Mouse (Mus musculus) midbrain, postnatal 0 days (tissue): ENCODE data around the gene Mettl24. TPM values are rescaled to one million over a fixed set of nuclear protein-coding genes. Genes with fewer than 3 reads are reported as not detected.

Experiments
- ATAC-seq: fragments of 200-750 bp; cut with Nextera tagmentation; 2 replicates; pipeline ENCODE4 v1.8.0; 2017; ENCODE audit warnings: moderate number of reproducible peaks, mild to moderate bottlenecking, moderate TSS enrichment, moderate library complexity; ENCODE audit not compliant: low FRiP score
- DNase-seq: peaks from one replicate; pipeline ENCODE4 v3.0.0-alpha.2; 2015; ENCODE audit warnings: low spot score
- H3K27ac ChIP-seq: fragments of 300-500 bp; sonication (generic); 2 replicates; pipeline ENCODE4 v1.5.1; 2014; ENCODE audit warnings: low read depth, mild to moderate bottlenecking, low read length, mixed read lengths
- H3K27me3 ChIP-seq: fragments of 300-500 bp; sonication (generic); 2 replicates; pipeline ENCODE4 v1.6.1; 2014; ENCODE audit warnings: low read length, control low read depth, mixed read lengths; ENCODE audit not compliant: insufficient read depth
- H3K36me3 ChIP-seq: fragments of 300-500 bp; sonication (generic); 2 replicates; pipeline ENCODE4 v1.6.1; 2014; ENCODE audit warnings: low read length, control low read depth, mixed read lengths; ENCODE audit not compliant: insufficient read depth
- H3K4me1 ChIP-seq: fragments of 300-500 bp; sonication (generic); 2 replicates; pipeline ENCODE4 v1.6.1; 2014; ENCODE audit warnings: mild to moderate bottlenecking, control low read depth, antibody characterized with exemption, low read length, mixed read lengths; ENCODE audit not compliant: insufficient read depth
- H3K4me2 ChIP-seq: fragments of 300-500 bp; sonication (generic); 2 replicates; pipeline ENCODE4 v1.6.1; 2014; ENCODE audit warnings: low read depth, mild to moderate bottlenecking, low read length, mixed read lengths; ENCODE audit not compliant: poor library complexity, severe bottlenecking
- H3K4me3 ChIP-seq: fragments of 300-500 bp; sonication (generic); 2 replicates; pipeline ENCODE4 v1.5.1; 2014; ENCODE audit warnings: low read depth, mild to moderate bottlenecking, low read length, moderate library complexity
- H3K9ac ChIP-seq: fragments of 300-500 bp; sonication (generic); replicated peaks from 2 replicates; pipeline ENCODE4 v1.6.1; 2014; ENCODE audit warnings: mild to moderate bottlenecking, low read length, moderate library complexity, mixed read lengths; ENCODE audit not compliant: poor library complexity, severe bottlenecking
- H3K9me3 ChIP-seq: fragments of 300-500 bp; sonication (generic); 2 replicates; pipeline ENCODE4 v1.6.1; 2016; ENCODE audit warnings: low read length, control low read depth
- CTCF ChIP-seq: IDR thresholded peaks from 2 replicates; pipeline ENCODE4 v1.5.1; 2016; ENCODE audit warnings: antibody characterized with exemption, mild to moderate bottlenecking
- WGBS: fragments of 180-500 bp; shearing (Covaris S2); extraction: QIAGEN DNeasy Blood & Tissue Kit; methylation state at CpG from one replicate; pipeline ENCODE4 v1.1.7; 2014; 5-methylcytosine and 5-hydroxymethylcytosine counted together
- polyA plus RNA-seq: library from polyadenylated mRNA; unstranded; fragments of >200 nt; fragmentation: Nextera tagmentation; extraction: Ambion mirVana; gene quantifications from 2 replicates; pipeline ENCODE4 v1.2.1, GENCODE M21; 2015
- total RNA-seq: library from RNA; depleted of rRNA; stranded (reverse); fragments of >200 nt; gene quantifications from 2 replicates; pipeline ENCODE4 v1.2.3, GENCODE M21; 2014

The Mettl24 gene
- total and polyA plus RNA-seq, 2 experiments from 2014 or later = 0.98 TPM; not detected in 1

DNA sequence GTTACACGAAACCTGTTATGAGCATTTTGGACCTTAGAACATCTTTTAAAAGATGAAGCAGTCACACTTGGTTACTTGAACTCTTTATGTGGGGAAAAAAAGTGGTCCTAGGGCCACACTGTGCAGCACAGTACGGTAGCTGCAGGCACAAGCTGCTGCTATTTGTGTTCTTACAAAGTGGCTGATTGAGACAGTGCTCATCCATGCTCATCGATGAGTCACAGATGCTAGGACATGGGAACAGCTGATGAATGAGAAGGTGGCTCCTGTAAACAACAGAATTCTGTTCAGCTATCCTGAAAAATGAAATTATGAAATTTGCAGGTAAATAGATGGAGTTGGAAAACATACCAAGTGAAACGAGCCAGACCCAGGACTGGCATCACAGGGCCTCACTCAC is 144.6 kb downstream of the Mettl24 start:
- H3K27me3 ChIP-seq = no peaks in the 10 kb centered on the region
- no peak overlapping the region for H3K4me3 ChIP-seq
- no peak overlapping the region for H3K4me2 ChIP-seq
- no peak overlapping the region for H3K27ac ChIP-seq
- no peak for DNase-seq
- H3K9ac ChIP-seq = no peak overlapping the region
- H3K4me1 ChIP-seq = no peaks in the 10 kb centered on the region
- H3K36me3 ChIP-seq = peaks cover 5% of the 10 kb centered on the region; the same call in 1 of the 2 replicates
- H3K9me3 ChIP-seq = no peaks in the 10 kb centered on the region
- no peak for TF ChIP-seq CTCF
- no peak for ATAC-seq
- WGBS = 85% methylated on average over 4 of the region's 4 CpGs

DNA sequence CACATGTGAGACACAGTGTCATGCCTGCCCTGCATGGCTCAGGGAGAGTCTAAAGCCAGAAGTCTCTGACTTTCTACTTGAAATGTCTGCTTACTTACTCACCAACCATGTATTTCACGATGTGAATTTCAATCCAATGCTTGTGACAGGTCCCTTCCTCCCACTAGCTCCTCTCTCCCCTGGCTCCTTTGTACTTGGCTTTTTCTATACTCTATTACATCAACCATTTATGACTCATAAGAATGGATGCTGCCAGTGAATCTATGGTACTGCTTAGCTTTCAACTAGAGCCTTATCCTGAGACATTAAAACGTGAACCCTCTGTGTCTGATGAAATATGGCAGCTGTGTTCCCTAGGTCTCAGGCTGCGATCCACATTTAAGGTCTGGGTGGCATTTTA is 147.2 kb downstream of the Mettl24 start:
- H3K27ac ChIP-seq = no peak overlapping the region
- no peak for ATAC-seq

GRCm38 (mm10) chr10:40831267-40831666 is 148.2 kb downstream of the Mettl24 start:
- Histone ChIP-seq H3K9me3 (no peaks in the 10 kb centered on the region), H3K27me3 (no peaks in the 10 kb centered on the region), H3K9ac (no peak overlapping the region), H3K4me2 (no peak overlapping the region), H3K27ac (no peak overlapping the region), H3K4me1 (no peaks in the 10 kb centered on the region), H3K36me3 (peaks cover 12% of the 10 kb centered on the region; the same call in 1 of the 2 replicates), H3K4me3 (no peak overlapping the region)
- ATAC-seq (no peak), DNase-seq (no peak)
- TF ChIP-seq CTCF = no peak
- 90% methylated on average over 7 of the region's 7 CpGs for WGBS

More for the DNA sequence above, 147.2 kb downstream of the Mettl24 start:
- DNase-seq = no peak
- H3K36me3 ChIP-seq = peaks cover 12% of the 10 kb centered on the region; the same call in 1 of the 2 replicates
- no peaks in the 10 kb centered on the region for H3K4me1 ChIP-seq
- no peaks in the 10 kb centered on the region for H3K9me3 ChIP-seq
- no peak for TF ChIP-seq CTCF
- H3K9ac ChIP-seq = no peak overlapping the region
- H3K27me3 ChIP-seq = no peaks in the 10 kb centered on the region
- no peak overlapping the region for H3K4me2 ChIP-seq
- H3K4me3 ChIP-seq = no peak overlapping the region
- WGBS = 91% methylated on average over 3 of the region's 3 CpGs

- Histone ChIP-seq H3K4me3 (no peak overlapping the region), H3K9me3 (no peaks in the 10 kb centered on the region), H3K27ac (no peak overlapping the region), H3K27me3 (no peaks in the 10 kb centered on the region), H3K4me2 (no peak overlapping the region), H3K9ac (no peak overlapping the region), H3K4me1 (no peaks in the 10 kb centered on the region), H3K36me3 (peaks cover 20% of the 10 kb centered on the region)
- TF ChIP-seq CTCF = no peak
- no peak for DNase-seq
- no peak for ATAC-seq
- WGBS = 86% methylated on average over 5 of the region's 5 CpGs
Observed at GRCm38 (mm10) chr10:40840086-40840485, 157.0 kb downstream of the Mettl24 start.

GRCm38 (mm10) chr10:40843841-40844240 is 160.8 kb downstream of the Mettl24 start:
- no peaks in the 10 kb centered on the region for H3K4me1 ChIP-seq
- H3K9me3 ChIP-seq = no peaks in the 10 kb centered on the region
- no peaks in the 10 kb centered on the region for H3K27me3 ChIP-seq
- DNase-seq (no peak), ATAC-seq (no peak)
- H3K36me3 ChIP-seq = peaks cover 30% of the 10 kb centered on the region
- H3K27ac ChIP-seq = no peak overlapping the region
- no peak overlapping the region for H3K9ac ChIP-seq
- TF ChIP-seq CTCF = no peak
- 77% methylated on average over 5 of the region's 5 CpGs for WGBS
- no peak overlapping the region for H3K4me2 ChIP-seq
- no peak overlapping the region for H3K4me3 ChIP-seq

GRCm38 (mm10) chr10:40844546-40844945 is 161.5 kb downstream of the Mettl24 start:
- DNase-seq = no peak
- Histone ChIP-seq H3K4me3 (no peak overlapping the region), H3K4me1 (no peaks in the 10 kb centered on the region), H3K4me2 (no peak overlapping the region), H3K9me3 (no peaks in the 10 kb centered on the region), H3K36me3 (peaks cover 30% of the 10 kb centered on the region), H3K9ac (no peak overlapping the region), H3K27ac (no peak overlapping the region), H3K27me3 (no peaks in the 10 kb centered on the region)
- no peak for ATAC-seq
- no peak for TF ChIP-seq CTCF
- WGBS = 66% methylated on average over 10 of the region's 10 CpGs
